Mouse (Mus musculus) thymus, adult 2 months (tissue): Measurements from ENCODE around the gene Kpnb1.

ENCODE experiments used
- CTCF ChIP-seq: fragments of 200-500 bp; IDR thresholded peaks from 2 replicates; pipeline ENCODE4 v1.5.1; 2012; ENCODE audit warnings: mild to moderate bottlenecking, control low read depth, low read length, moderate library complexity, borderline replicate concordance; ENCODE audit not compliant: control insufficient read depth, poor library complexity, insufficient read depth; ENCODE audit errors: extremely low read depth
- POLR2A ChIP-seq: fragments of 200-500 bp; IDR thresholded peaks from 2 replicates; pipeline ENCODE4 v1.6.1; 2012; ENCODE audit warnings: mild to moderate bottlenecking, low read length, control low read depth, moderate library complexity; ENCODE audit not compliant: control insufficient read depth, poor library complexity, insufficient read depth; ENCODE audit errors: extremely low read depth

DNA sequence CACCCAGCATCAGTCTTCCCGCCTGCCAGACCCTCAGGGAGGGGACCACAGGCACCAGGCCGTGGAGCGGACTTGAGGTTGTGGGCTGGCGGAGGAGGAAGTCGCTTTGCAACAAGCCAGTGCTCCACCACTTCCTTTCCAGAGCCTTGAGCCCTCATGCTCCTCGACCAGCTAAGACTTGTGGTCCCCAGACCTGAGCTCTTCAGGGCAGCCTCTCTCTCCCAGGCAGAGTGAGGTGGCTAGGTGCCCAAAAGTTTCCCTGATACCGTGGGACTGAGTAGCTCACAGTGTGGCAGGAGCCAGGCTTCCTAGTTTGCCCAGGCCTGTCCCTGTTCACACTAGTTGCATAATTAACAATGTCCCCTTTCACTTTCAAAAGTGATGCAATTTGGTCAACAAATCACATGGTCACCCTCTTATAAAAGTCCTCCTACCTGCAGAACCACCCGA, 45.5 kb downstream of the Kpnb1 start:
- TF ChIP-seq POLR2A (no peak), CTCF (no peak)
